Mouse (Mus musculus) heart, postnatal 0 days (tissue): ENCODE measurements at regions not wholly inside any gene's neighbourhood (a gene's known extent, or its start where the extent isn't known, plus 50 kb on each side); places are given as distances from the start of the nearest gene placed in this dataset.

Experiments used
- ATAC-seq: fragments of 200-750 bp; cut with Nextera tagmentation; 2 replicates; pipeline ENCODE4 v1.8.0; 2017; ENCODE audit warnings: low read depth, moderate number of reproducible peaks, moderate library complexity; ENCODE audit not compliant: insufficient read depth
- DNase-seq: peaks from one replicate; pipeline ENCODE4 v3.0.0-alpha.2; 2016; ENCODE audit warnings: low spot score
- H3K27ac ChIP-seq: fragments of 300-500 bp; sonication (generic); 2 replicates; pipeline ENCODE4 v1.5.1; 2014; ENCODE audit warnings: low read depth, mild to moderate bottlenecking
- H3K27me3 ChIP-seq: fragments of 300-500 bp; sonication (generic); 2 replicates; pipeline ENCODE4 v1.6.1; 2014; ENCODE audit warnings: low read length, mixed read lengths; ENCODE audit not compliant: control insufficient read depth, insufficient read depth
- H3K36me3 ChIP-seq: fragments of 300-500 bp; sonication (generic); replicated peaks from 2 replicates; pipeline ENCODE4 v1.6.1; 2014; ENCODE audit warnings: low read length, mixed read lengths; ENCODE audit not compliant: control insufficient read depth, insufficient read depth
- H3K4me1 ChIP-seq: fragments of 300-500 bp; sonication (generic); 2 replicates; pipeline ENCODE4 v1.6.1; 2014; ENCODE audit warnings: antibody characterized with exemption; ENCODE audit not compliant: control insufficient read depth, insufficient read depth
- H3K4me2 ChIP-seq: fragments of 300-500 bp; sonication (generic); 2 replicates; pipeline ENCODE4 v1.6.1; 2014; ENCODE audit warnings: low read depth, mild to moderate bottlenecking, low read length, moderate library complexity
- H3K4me3 ChIP-seq: fragments of 300-500 bp; sonication (generic); 2 replicates; pipeline ENCODE4 v1.5.1; 2014; ENCODE audit warnings: low read depth, low read length
- H3K9ac ChIP-seq: fragments of 300-500 bp; sonication (generic); replicated peaks from 2 replicates; pipeline ENCODE4 v1.6.1; 2014; ENCODE audit warnings: low read depth, low read length, mixed read lengths
- H3K9me3 ChIP-seq: fragments of 300-500 bp; sonication (generic); replicated peaks from 2 replicates; pipeline ENCODE4 v1.6.1; 2016; ENCODE audit warnings: low read length; ENCODE audit not compliant: control insufficient read depth
- CTCF ChIP-seq: IDR thresholded peaks from 2 replicates; pipeline ENCODE4 v1.5.1; 2016; ENCODE audit warnings: antibody characterized with exemption, control low read depth, low read depth
- EP300 ChIP-seq: IDR thresholded peaks from 2 replicates; pipeline ENCODE4 v1.6.1; 2016; ENCODE audit warnings: antibody characterized with exemption, low read depth
- WGBS: fragments of 180-500 bp; shearing (Covaris S2); extraction: QIAGEN DNeasy Blood & Tissue Kit; methylation state at CpG from one replicate; pipeline ENCODE4 v1.1.7; 2014; 5-methylcytosine and 5-hydroxymethylcytosine counted together

DNA sequence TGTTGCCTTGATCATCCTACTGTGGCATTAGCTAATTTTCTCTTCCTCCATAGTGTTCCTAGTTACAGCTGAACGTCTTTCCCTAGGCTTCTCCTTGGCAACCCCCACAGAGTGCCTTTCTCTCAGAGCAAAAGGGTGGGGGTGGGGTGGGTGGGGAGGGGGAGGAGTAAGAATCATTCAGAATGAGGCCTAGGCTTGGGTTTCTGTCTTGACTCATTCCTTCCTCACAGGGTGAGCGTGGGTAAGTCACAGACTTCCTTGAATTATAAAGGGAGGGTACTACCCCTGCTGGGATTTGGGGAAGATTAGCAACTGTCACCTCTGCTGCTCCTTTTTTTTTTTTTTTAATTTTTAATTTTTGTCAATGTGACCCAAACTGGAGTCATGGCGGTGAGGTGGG is 114.5 kb downstream of the Dhx35 start:
- Histone ChIP-seq H3K9me3 (no peaks in the 10 kb centered on the region), H3K36me3 (no peaks in the 10 kb centered on the region), H3K27ac (no peak overlapping the region), H3K4me1 (no peaks in the 10 kb centered on the region), H3K9ac (no peak overlapping the region), H3K4me2 (no peak overlapping the region), H3K4me3 (no peak overlapping the region), H3K27me3 (0 out of 2 replicates have a peak, but pooled peaks cover 8% of the 10 kb centered on the region)
- 67% methylated on average over 3 of the region's 3 CpGs for WGBS
- no peak for ATAC-seq
- TF ChIP-seq EP300 (no peak), CTCF (no peak)
- no peak for DNase-seq

DNA sequence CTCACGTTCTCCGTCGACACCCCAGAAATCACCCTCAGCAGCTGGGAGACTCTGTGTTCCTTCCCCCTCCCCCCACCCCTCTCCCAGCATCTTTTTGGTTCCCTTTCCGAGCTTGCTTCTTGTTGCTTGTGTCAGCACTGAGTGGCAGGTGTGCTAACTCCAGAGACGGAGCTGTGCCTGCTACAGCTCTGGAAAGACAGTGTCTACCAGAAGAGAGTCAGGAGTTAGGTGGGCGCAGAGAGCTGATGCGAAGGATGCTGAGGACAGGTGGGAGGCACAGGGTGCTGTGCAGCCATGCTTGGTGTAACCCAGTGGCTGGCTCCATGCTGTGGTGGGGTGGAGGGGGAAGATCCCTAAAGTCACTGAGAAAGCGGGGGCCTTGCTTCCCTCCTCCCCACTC is 115.7 kb downstream of the Dhx35 start:
- no peaks in the 10 kb centered on the region for H3K4me1 ChIP-seq
- DNase-seq (no peak), ATAC-seq (no peak)
- no peaks in the 10 kb centered on the region for H3K36me3 ChIP-seq
- H3K9me3 ChIP-seq: no peaks in the 10 kb centered on the region
- 49% methylated on average over 8 of the region's 8 CpGs for WGBS
- H3K27me3 ChIP-seq: 0 out of 2 replicates have a peak, but pooled peaks cover 8% of the 10 kb centered on the region
- no peak overlapping the region for H3K27ac ChIP-seq
- H3K9ac ChIP-seq: no peak overlapping the region
- H3K4me3 ChIP-seq: no peak overlapping the region
- TF ChIP-seq EP300: no peak
- no peak for TF ChIP-seq CTCF
- no peak overlapping the region for H3K4me2 ChIP-seq

DNA sequence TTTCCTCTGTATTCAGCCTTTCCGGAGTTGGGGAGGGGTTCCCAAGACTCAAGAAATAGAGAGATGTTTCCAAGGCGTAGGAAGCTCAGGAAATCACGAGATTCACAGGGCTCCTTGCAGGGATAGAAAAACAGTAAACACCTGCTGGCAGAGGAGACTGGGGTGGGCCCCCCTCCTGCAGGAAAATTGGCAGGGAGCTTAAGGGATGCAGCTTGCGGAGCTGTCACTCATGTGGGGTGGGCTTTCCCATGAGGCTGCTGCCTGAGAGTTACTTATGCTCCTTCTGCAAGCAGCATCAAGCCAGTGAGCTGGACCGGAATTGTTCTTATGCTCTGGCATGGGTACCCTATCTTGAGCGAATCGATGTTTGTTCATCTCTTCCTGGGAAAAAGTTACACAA is 116.6 kb downstream of the Dhx35 start:
- DNase-seq (no peak), ATAC-seq (no peak)
- TF ChIP-seq CTCF: no peak
- no peak for TF ChIP-seq EP300
- no peaks in the 10 kb centered on the region for H3K36me3 ChIP-seq
- no peaks in the 10 kb centered on the region for H3K9me3 ChIP-seq
- H3K27me3 ChIP-seq: 0 out of 2 replicates have a peak, but pooled peaks cover 8% of the 10 kb centered on the region
- H3K4me2 ChIP-seq: no peak overlapping the region
- H3K9ac ChIP-seq: no peak overlapping the region
- H3K4me3 ChIP-seq: no peak overlapping the region
- no peaks in the 10 kb centered on the region for H3K4me1 ChIP-seq
- 38% methylated on average over 7 of the region's 7 CpGs for WGBS
- no peak overlapping the region for H3K27ac ChIP-seq

DNA sequence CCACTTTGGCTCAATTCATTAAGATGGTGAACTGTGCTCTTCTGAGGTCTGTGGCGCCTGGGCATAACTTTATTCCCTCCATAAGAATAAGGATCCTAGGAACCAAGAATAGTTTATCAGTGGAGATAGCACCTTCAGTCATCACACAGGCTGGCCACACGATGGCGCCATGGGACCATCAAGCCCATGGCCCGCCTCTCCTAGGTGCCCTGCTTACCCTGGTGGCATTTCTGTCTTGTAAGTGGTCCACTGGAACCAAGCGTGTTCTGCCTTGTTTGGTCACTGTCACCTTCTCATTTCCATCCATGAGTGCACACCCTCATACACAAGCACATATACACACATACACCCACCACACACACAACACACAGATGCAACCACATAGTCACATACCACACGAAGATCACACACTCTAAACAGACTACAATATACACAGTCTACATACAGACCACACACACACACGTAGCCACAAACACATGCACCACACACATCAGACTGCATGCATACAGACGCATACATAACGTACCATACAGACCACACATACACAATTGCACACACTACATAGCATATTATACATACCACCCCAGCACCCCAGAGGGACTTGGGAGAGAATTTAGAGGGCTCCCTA is 118.1 kb downstream of the Dhx35 start:
- H3K27me3 ChIP-seq: 0 out of 2 replicates have a peak, but pooled peaks cover 8% of the 10 kb centered on the region
- H3K9me3 ChIP-seq: no peaks in the 10 kb centered on the region
- no peaks in the 10 kb centered on the region for H3K4me1 ChIP-seq
- H3K9ac ChIP-seq: no peak overlapping the region
- no peak overlapping the region for H3K4me2 ChIP-seq
- ATAC-seq (peak; percentile 39; the same call in 1 of the 2 replicates), DNase-seq (peak; percentile 26)
- TF ChIP-seq CTCF: peak; percentile 88
- TF ChIP-seq EP300: no peak
- no peak overlapping the region for H3K4me3 ChIP-seq
- no peaks in the 10 kb centered on the region for H3K36me3 ChIP-seq
- WGBS: 41% methylated on average over 9 of the region's 9 CpGs
- no peak overlapping the region for H3K27ac ChIP-seq

DNA sequence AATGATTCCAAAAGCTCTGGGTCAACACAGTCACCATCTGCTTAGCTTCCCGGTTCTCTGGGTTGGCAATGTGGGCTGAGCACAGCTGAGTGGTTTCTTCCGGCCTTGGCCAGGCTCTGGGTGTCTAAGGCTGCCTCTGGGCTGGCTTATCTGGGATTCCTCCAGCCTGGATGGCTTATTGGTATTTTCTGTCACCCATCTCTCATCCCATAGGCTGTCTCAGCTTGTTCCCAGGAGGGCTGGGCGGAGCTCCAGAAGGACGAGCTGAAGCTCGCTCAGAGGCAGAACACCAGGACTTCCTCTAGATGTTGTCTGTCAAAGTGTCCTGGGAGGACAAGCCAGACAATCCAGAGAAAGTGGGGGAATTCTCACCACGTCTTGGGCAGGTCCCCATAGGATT is 122.8 kb downstream of the Dhx35 start:
- no peak overlapping the region for H3K9ac ChIP-seq
- DNase-seq: no peak
- H3K4me3 ChIP-seq: no peak overlapping the region
- H3K27me3 ChIP-seq: 0 out of 2 replicates have a peak, but pooled peaks cover under 1% of the 10 kb centered on the region
- ATAC-seq: peak; percentile 62
- H3K9me3 ChIP-seq: no peaks in the 10 kb centered on the region
- 34% methylated on average over 6 of the region's 6 CpGs for WGBS
- H3K4me2 ChIP-seq: no peak overlapping the region
- TF ChIP-seq EP300: no peak
- TF ChIP-seq CTCF: no peak
- no peaks in the 10 kb centered on the region for H3K36me3 ChIP-seq
- H3K27ac ChIP-seq: no peak overlapping the region
- H3K4me1 ChIP-seq: no peaks in the 10 kb centered on the region

DNA sequence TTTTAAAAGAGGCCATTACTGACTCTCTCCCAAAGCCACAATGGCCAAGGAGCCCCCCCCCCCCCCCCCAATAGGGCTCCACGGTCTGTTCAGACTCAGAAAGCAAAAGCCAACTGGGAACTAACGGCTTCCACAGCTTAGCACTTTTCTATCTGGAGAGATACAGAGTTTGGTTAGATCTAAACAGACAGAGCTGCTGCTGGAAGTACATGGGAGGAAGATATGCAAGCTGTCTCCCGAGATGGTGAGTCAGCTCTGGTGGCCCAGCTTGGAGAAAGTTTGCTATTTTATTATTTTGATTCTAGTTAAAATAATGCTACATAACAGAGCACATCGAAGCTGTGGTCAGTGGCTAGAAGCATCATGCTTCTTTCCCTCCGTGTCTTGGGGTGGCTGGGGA is 123.7 kb downstream of the Dhx35 start:
- H3K4me3 ChIP-seq: no peak overlapping the region
- WGBS: 65% methylated on average over 5 of the region's 5 CpGs

More for the DNA sequence above, 123.7 kb downstream of the Dhx35 start:
- H3K27ac ChIP-seq: no peak overlapping the region
- no peak overlapping the region for H3K9ac ChIP-seq
- TF ChIP-seq EP300 (no peak), CTCF (no peak)
- ATAC-seq (no peak), DNase-seq (no peak)
- H3K4me1 ChIP-seq: no peaks in the 10 kb centered on the region
- H3K36me3 ChIP-seq: no peaks in the 10 kb centered on the region
- H3K9me3 ChIP-seq: no peaks in the 10 kb centered on the region
- H3K4me2 ChIP-seq: no peak overlapping the region
- no peaks in the 10 kb centered on the region for H3K27me3 ChIP-seq
